Mouse (Mus musculus) left cerebral cortex, adult 8-10 months (tissue): Measurements from ENCODE around the gene Sox18. TPM values are rescaled to one million over a fixed set of nuclear protein-coding genes. Genes with fewer than 3 reads are reported as not detected.

Source experiments
- DNase-seq, 2 experiments: peaks; one replicate each; pipeline ENCODE4 v3.0.0; 2022; ENCODE audit warnings: low spot score in 2 of 2
- total RNA-seq, 4 experiments: library from RNA; stranded (reverse); gene quantifications; 2 replicates each; pipeline ENCODE4 v1.2.4; 2022

The Sox18 gene
- total RNA-seq, 4 experiments from 2014 or later: 5.8 to 11.8 (median 7.8) TPM

- peak in 1 of 2 experiments; percentile 32 for DNase-seq
Observed at GRCm38 (mm10) chr2:181680716-181681117, 9.3 kb upstream of the Sox18 start.

GRCm38 (mm10) chr2:181679951-181680715 is 8.7 kb upstream of the Sox18 start, which contains the start of gene Tcea2:
Gene Tcea2 (plus strand): TSS chr2:181680310.
- DNase-seq: peak; percentile 62

GRCm38 (mm10) chr2:181678780-181679179 is 7.3 kb upstream of the Sox18 start:
- DNase-seq: peak; percentile 63 to 82

GRCm38 (mm10) chr2:181677755-181678098 is 6.3 kb upstream of the Sox18 start:
- DNase-seq: no peak

GRCm38 (mm10) chr2:181677096-181677754 is 5.8 kb upstream of the Sox18 start:
- no peak for DNase-seq

DNA sequence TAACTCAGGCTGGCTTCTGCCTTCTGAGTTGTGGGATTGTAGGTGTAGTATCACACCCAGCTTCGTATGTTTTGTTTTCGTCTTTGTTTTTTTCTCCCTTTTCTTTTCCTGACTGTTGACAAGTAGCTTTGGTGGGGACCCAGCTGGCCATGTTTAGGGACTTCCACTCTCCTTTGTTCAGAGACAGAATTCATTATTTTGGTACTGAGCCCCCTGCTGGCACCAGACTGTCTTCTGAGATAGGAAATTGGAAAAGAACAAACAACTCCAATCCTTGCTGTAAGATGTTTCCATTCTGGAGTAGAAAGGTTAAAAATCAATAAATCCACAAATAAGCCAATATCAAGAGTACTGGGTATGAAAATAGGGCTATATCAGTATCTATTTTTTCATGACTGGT is 5.0 kb upstream of the Sox18 start:
- DNase-seq: no peak

DNA sequence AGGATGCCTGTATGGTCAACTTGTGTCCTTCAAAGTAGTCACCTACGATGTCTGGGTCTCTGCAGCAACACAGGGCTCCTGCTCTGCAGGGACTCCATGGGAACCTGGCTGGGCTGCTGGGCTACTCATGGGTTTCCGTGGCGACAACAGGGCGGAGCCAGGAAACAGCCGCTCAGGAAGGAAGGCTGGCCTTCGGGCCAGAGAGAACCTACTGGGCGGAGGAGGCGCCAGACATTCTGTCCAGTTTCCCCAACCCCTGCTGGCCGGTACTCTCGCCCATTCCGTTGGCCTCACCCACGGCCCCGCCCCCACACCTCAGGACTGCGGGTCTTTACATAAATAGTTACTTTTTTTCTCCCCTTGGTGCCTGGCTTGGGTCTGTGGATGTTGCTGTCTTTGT is 4.0 kb upstream of the Sox18 start:
- peak in 1 of 2 experiments; percentile 52 for DNase-seq

GRCm38 (mm10) chr2:181674934-181675333 is 3.5 kb upstream of the Sox18 start:
- no peak for DNase-seq

DNA sequence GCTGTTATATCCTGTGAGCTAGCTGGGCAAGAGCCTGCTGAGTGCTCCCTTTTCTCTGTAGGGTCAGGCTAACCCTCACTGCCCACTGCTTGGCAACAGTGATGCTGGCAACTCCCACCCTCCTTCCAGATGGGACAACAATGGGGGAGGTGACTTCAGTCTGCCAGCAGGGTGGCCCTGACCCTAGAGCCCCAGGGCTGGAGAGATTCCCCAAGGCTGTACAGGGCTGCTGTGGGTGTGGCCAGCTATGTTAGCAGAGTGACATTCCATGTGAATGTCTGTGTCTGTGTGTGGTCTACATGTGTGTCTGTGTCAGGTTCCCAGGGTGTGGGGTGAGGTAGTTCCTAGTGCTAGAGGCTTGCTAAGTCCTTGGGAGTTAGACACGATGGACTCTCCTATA is 2.1 kb upstream of the Sox18 start:
- DNase-seq: no peak

- DNase-seq: no peak
Observed at GRCm38 (mm10) chr2:181671984-181672383, 544 bp upstream of the Sox18 start.

- DNase-seq: no peak
Observed at GRCm38 (mm10) chr2:181670913-181671311, 528 bp downstream of the Sox18 start.

DNA sequence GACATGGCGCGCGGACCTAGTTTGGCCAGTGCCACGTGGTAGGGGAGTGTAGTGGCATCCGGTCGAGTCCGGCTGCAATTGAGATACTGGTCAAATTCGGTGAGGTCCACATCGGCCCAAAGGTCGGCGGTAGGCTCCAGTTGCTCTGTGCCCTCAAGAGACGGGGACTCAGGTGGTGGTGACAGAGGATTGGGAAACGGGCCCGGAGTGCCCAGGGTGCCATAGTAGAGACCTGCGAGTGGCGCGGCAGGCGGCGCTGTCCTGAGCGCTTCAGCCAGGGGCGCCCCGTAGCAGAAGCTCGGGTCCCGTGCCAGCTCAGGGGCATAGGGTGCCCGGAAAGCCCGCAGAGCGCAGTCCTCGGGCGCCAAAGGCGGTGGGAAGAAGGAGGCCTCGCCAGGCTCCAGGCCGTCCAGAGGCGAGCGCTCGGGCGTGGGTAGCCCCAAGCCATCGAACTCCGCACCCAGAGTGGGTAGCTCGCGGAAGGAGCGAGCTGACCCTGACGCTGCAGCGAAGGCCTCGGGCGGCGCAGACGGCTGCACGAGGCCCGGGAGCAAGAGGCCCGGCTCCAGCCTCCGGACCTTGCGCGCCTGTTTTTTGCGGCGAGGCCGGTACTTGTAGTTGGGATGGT is 1.0 kb downstream of the Sox18 start:
- no peak for DNase-seq

GRCm38 (mm10) chr2:181663298-181663630 is 8.2 kb downstream of the Sox18 start:
- DNase-seq: no peak

- DNase-seq: no peak
Observed at GRCm38 (mm10) chr2:181662620-181663297, 8.7 kb downstream of the Sox18 start.

DNA sequence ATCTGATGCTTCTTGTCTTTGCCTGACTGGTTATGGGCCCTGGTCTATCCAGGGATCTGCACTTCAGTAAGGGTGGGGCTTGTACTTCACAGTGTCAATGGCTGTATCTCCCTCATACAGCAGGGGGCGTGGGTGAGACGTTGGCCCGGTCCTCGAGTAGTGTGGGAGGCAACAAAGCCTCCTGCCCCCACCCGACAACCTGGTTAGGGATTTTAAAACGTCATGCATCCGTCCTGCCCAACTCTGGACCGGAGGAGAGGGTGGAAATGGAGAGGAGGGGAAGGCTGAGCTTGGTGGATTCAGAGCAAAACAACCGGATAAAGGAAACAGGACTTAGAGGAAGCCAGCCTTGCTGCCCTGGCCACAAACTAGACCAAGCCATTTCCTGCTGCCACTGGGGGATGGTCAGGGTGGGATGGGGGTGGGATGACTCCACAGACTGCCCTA is 11.8 kb downstream of the Sox18 start:
- DNase-seq: peak; percentile 43 to 65

DNA sequence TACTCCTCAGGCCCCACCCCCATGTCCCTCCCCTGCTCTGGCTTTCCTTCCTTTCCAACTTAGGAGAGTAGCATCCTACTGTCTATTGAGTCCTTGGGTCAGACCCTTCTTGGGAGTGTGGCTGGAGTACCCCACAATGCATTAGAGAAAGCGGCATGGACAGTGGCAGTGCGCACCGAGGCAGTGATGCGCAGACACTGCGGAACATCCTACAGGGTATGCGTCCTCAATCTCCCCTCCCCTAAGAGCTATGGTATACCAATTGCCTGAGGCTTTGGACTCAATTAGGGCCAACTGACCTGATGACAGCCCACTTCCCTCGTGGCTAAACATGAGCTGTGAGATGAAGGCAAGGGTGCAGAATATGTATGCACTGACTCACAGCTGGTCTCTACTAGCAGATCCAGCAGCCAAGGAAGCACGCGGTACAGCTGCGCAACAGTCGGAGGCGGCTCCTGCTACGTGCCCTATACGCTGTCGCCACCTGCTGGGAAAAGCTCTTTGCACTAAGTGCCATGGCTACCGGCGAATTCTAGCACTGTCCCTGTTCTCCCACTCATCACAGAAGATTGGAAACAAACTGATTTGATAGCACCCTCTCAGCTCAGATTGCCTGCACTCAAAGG is 12.4 kb downstream of the Sox18 start:
- peak in 1 of 2 experiments; percentile 70 for DNase-seq

DNA sequence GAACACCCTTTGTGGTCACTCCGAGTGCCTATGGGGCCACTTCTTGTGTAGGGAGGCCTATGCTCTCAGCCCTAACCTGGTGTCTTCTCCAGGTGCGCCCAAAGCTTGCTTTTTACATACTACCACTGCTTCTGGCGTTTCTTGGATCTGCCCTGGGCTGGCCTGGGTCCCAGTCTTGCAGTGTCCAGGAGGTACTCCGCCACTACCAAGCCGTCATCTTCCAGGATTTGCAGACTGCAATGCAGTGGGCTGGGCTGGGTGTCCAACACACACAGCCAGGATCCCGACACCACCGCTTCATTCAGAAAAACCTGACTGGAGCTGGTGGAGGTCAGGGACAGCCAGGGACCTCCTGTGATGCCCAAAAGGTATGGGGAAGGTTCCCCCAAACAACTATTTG is 12.9 kb downstream of the Sox18 start:
- DNase-seq: no peak

DNA sequence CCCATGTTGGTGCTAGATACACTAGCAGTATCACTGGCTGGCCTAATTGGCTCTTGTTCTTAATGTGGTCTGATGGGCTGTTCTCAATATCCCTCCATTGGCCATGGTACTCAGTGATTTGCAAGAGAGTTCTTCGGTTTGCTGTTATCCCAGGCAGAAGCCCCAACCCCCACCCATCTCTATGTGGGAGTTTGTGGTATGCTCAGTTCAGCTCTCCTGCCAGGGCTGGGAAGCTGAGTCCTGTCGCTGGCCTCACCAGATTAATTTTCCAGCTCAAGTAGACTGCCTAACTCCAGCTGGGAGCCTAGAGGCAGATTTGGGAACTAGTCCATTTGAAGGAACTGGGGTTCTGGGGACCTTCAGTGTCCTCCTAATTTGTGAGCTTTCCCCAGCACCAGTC is 14.0 kb downstream of the Sox18 start:
- no peak for DNase-seq

DNA sequence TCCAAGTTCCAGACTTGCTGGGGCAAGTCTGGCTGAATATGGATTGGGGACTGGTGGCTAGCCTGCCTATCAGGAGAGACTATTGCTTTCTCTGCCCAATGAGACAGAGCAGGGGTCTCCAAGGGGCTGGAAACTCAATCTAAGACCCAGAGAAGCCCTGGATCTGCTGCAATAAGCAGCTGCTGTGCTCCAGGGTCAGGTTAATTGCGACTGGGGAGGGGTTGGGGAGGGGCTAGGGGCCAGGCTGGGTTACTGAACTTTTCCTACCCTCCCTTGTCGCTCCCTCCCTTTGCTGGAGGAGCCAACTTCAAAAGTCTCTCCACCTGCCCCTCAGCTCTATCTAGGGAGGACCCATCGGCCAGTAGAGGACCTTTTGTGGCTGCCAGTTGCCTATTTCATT is 14.7 kb downstream of the Sox18 start, which contains the start of gene Gm29797:
Gene Gm29797, plus strand, starts transcription at position 301 of the 400 bp plus-strand sequence.
- DNase-seq: no peak

DNA sequence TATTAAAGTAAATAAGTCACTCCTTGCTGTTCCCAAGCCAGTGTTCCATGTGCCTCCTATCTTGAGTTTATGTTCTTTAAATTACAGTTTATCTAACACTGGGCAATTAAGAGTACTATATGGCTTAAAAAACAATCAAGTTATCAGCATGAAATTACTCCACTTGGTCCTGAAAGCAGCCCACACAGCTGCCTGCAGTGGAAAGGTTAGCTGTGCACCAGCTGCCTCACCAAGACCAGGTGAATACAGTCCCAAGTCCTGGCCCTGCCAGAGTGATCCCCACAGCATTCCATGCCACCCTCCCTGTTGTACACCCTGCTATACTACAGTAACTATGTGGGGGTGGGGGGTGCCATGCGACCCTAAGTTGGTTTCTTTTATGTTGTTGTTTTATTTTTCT is 17.9 kb downstream of the Sox18 start:
- DNase-seq: no peak

GRCm38 (mm10) chr2:181653065-181653464 is 18.4 kb downstream of the Sox18 start:
- DNase-seq: no peak
